Mouse (Mus musculus) G1E (cell line): ENCODE measurements around the gene Spats1. TPM values are rescaled to one million over a fixed set of nuclear protein-coding genes. Genes with fewer than 3 reads are reported as not detected.

Source experiments
- ATAC-seq: 2 replicates; pipeline ENCODE4 v1.8.0; 2016; ENCODE audit warnings: mild to moderate bottlenecking; ENCODE audit not compliant: insufficient number of reproducible peaks, poor library complexity, low FRiP score, severe bottlenecking; ENCODE audit errors: extremely low read depth
- DNase-seq: peaks from one replicate; pipeline ENCODE4 v3.0.0; 2012; ENCODE audit warnings: low spot score
- H3K27me3 ChIP-seq: 2 replicates; pipeline ENCODE4 v1.6.1; 2012; ENCODE audit warnings: mild to moderate bottlenecking, low read length, inconsistent platforms; ENCODE audit not compliant: insufficient read depth
- H3K36me3 ChIP-seq: replicated peaks from 2 replicates; pipeline ENCODE3; 2012; ENCODE audit warnings: mild to moderate bottlenecking, inconsistent platforms
- H3K4me1 ChIP-seq: 2 replicates; pipeline ENCODE4 v1.6.1; 2012; ENCODE audit warnings: low read depth, low read length, inconsistent platforms, mixed read lengths; ENCODE audit not compliant: insufficient read depth
- H3K4me3 ChIP-seq: 2 replicates; pipeline ENCODE4 v1.5.1; 2012; ENCODE audit warnings: low read depth, mild to moderate bottlenecking, inconsistent platforms, low read length, moderate library complexity, mixed read lengths
- H3K9me3 ChIP-seq: replicated peaks from 2 replicates; pipeline ENCODE4 v1.6.1; 2012; ENCODE audit warnings: inconsistent platforms
- CTCF ChIP-seq: IDR thresholded peaks from 2 replicates; pipeline ENCODE4 v1.5.1; 2012; ENCODE audit warnings: low read depth, low read length, inconsistent platforms, mixed read lengths
- GATA1 ChIP-seq: IDR thresholded peaks from 2 replicates; pipeline ENCODE4 v1.6.1; 2012; ENCODE audit warnings: borderline replicate concordance, low read length, inconsistent platforms, mixed read lengths
- GATA2 ChIP-seq: IDR thresholded peaks from 2 replicates; pipeline ENCODE4 v1.6.1; 2012; ENCODE audit warnings: low read depth, low read length, inconsistent platforms, borderline replicate concordance
- POLR2AphosphoS5 ChIP-seq: IDR thresholded peaks from 2 replicates; pipeline ENCODE4 v1.6.1; 2012; ENCODE audit warnings: low read depth, low read length, inconsistent platforms; ENCODE audit not compliant: insufficient replicate concordance
- TAL1 ChIP-seq: conservative IDR thresholded peaks from 2 replicates; pipeline ENCODE4 v1.6.1; 2012; ENCODE audit warnings: low read depth, low read length, inconsistent platforms, mixed read lengths
- polyA plus RNA-seq: library from polyadenylated mRNA; stranded (reverse); fragments of >175 nt; gene quantifications from 2 replicates; pipeline ENCODE4 v1.2.3, GENCODE M21; 2012
- total RNA-seq, 2 experiments: library from RNA; stranded (forward) in 1 of 2; stranded (reverse) in 1 of 2; fragments of 200-1000 nt in 1 of 2; fragments of >200 nt in 1 of 2; fragmentation: Nextera tagmentation in 1 of 2; gene quantifications; 2 replicates each; pipeline ENCODE4 v1.2.3; 2014 to 2017

The Spats1 gene
- total and polyA plus RNA-seq, 3 experiments: 0.11 TPM; not detected in 2

DNA sequence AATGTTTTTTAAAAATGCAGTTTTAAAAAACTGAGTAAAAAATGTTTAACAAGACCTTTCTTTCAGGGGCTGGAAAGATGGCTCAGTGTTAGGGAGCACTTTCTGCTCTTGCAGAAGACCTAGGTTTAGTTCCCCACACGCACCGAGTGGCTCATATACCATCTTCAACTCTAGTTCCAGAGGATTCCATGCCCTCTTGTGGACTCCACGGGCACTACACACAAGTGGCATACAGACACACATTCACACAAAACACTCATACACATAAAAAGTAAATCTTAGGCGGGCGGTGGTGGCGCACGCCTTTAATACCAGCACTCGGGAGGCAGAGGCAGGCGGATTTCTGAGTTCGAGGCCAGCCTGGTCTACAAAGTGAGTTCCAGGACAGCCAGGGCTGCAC, 68.9 kb downstream of the Spats1 start:
- peaks cover 90% of the 10 kb centered on the region for H3K36me3 ChIP-seq
- H3K4me1 ChIP-seq: no peaks in the 10 kb centered on the region; the same call in 1 of the 2 replicates
- H3K4me3 ChIP-seq: no peak overlapping the region
- H3K27me3 ChIP-seq: no peaks in the 10 kb centered on the region
- no peak for ATAC-seq
- H3K9me3 ChIP-seq: no peaks in the 10 kb centered on the region
- TF ChIP-seq GATA1 (no peak), GATA2 (no peak), POLR2AphosphoS5 (no peak), CTCF (no peak), TAL1 (no peak)
- DNase-seq: no peak

DNA sequence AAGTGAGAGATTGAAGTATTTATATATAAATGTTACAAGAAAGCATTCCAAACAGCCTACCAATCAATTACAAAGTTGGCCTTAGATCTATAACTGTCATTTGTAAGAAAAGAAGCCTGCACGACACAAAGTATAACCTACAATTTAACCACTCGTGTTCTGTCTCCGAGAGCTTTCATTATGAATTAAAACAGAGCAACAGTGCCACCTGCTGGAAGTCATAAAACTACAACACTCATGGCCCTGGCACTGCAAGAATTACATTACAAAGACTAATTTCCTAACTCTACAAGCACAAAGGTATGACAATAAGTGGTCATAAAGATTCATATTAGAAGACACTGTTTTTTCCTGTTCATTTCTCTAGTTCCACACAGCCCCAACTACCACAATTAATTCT, 72.0 kb downstream of the Spats1 start:
- TF ChIP-seq CTCF: no peak
- TF ChIP-seq POLR2AphosphoS5: no peak
- no peak for TF ChIP-seq GATA1
- no peak for TF ChIP-seq GATA2
- no peak for TF ChIP-seq TAL1
- Histone ChIP-seq H3K4me1 (no peaks in the 10 kb centered on the region; the same call in 1 of the 2 replicates), H3K27me3 (no peaks in the 10 kb centered on the region), H3K9me3 (no peaks in the 10 kb centered on the region), H3K4me3 (no peak overlapping the region), H3K36me3 (peaks cover 86% of the 10 kb centered on the region)
- DNase-seq (no peak), ATAC-seq (peak; percentile 45)

DNA sequence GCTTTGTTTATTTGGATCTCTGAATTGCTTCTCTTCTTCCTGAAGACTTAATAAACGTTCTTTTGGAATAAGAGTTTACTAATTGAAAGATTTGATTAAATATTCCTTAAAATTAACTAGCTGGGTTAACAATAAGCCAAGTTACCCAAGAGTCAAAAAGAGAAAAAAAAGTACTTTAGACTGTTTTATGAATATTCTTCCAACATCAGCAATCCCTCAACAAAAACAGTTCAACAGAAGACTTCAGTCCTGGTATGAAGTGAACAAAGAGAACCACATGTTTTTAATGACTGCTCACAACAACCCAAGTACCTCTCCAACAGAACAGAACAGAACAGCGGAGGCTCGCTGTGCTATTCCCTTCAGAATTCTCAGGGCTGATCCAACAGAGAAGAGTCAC, 72.6 kb downstream of the Spats1 start:
- H3K4me1 ChIP-seq: no peaks in the 10 kb centered on the region; the same call in 1 of the 2 replicates
- DNase-seq (no peak), ATAC-seq (no peak)
- peaks cover 88% of the 10 kb centered on the region for H3K36me3 ChIP-seq
- H3K4me3 ChIP-seq: no peak overlapping the region
- H3K9me3 ChIP-seq: no peaks in the 10 kb centered on the region
- no peaks in the 10 kb centered on the region for H3K27me3 ChIP-seq
- no peak for TF ChIP-seq GATA2
- TF ChIP-seq TAL1: no peak
- no peak for TF ChIP-seq GATA1
- no peak for TF ChIP-seq CTCF
- no peak for TF ChIP-seq POLR2AphosphoS5

DNA sequence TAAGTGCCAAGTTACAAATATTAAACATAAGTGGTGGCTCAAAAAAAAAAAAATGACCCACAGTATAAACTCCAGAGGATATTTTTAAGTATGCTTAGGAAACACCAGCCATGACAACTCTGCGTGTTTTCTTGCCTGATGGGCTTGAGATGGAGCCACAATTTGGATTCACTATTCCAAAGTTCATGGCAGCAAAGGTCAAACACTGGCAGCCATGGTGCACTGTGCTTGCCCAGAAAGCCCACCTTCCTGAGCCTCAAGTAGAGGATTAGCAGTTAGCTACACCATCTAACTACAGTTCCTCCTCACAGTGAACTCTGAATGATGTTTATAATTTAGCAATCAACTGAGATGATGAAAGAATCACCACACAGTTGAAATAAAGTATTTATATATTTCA, 73.1 kb downstream of the Spats1 start:
- Histone ChIP-seq H3K9me3 (no peaks in the 10 kb centered on the region), H3K36me3 (peaks cover 87% of the 10 kb centered on the region), H3K4me3 (no peak overlapping the region), H3K27me3 (no peaks in the 10 kb centered on the region), H3K4me1 (no peaks in the 10 kb centered on the region; the same call in 1 of the 2 replicates)
- no peak for TF ChIP-seq GATA2
- no peak for TF ChIP-seq POLR2AphosphoS5
- no peak for TF ChIP-seq CTCF
- no peak for TF ChIP-seq TAL1
- TF ChIP-seq GATA1: no peak
- ATAC-seq: no peak
- no peak for DNase-seq

DNA sequence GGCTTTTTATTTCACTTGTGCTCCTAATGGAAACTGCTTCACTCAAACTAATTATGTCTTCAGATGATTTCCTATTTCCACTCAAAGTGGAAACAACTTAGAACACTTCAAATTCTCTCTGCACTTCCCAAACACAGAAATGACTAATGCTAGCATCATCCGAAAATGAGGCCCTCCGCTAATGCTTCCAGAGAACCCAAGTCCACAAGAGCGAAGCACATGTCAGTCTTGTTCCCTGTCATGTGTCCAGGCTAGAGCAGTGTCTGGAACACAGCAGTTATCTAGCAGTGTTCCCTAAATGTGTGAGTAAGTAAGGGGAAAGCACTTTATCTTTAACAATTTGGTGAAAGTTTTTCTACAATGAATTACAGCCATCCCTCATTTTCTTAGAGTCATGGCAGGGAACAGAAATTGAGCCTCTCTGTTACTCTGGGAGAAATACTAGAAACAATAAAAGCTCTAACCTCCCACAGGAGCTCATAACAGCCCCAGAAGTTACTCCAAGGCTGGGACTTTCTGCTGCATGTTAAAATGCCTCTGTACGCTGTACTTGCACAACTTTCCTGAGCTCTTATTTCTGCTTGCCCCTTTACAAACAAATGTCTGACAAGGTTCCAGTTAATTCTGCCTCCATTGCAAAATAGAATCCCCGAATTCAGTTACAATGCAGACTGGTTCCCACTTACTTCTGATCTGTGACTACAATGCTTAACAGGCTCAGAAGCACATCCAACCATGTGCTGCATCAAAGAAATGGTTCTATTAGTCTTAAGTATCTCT, 73.9 kb downstream of the Spats1 start:
- Histone ChIP-seq H3K36me3 (peaks cover 86% of the 10 kb centered on the region), H3K4me3 (no peak overlapping the region), H3K27me3 (no peaks in the 10 kb centered on the region), H3K4me1 (peaks cover 4% of the 10 kb centered on the region; the same call in 1 of the 2 replicates), H3K9me3 (no peaks in the 10 kb centered on the region)
- no peak for TF ChIP-seq POLR2AphosphoS5
- no peak for TF ChIP-seq GATA2
- TF ChIP-seq GATA1: no peak
- TF ChIP-seq TAL1: no peak
- TF ChIP-seq CTCF: no peak
- ATAC-seq (no peak), DNase-seq (no peak)

DNA sequence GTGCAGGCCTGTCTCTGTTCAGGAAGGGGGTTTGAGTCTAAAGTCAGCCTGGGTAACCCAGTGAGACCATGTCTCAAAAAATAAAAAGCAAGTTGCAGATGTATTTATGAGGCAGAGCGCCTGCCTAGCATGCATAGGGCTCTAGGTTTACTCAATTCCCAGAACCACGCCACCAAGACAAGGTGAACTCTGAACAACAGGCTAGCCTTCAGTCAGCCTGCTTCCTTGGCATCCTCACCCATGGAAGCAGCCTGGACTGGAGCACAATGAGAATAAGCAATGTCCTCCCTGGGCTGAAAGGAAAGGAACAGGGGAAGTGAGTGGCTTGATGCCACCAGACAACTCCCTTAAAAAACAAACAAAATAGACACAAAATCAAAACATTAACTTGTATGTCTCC, 77.2 kb downstream of the Spats1 start:
- Histone ChIP-seq H3K9me3 (no peaks in the 10 kb centered on the region), H3K4me1 (peaks cover 9% of the 10 kb centered on the region; the same call in 1 of the 2 replicates), H3K36me3 (peaks cover 83% of the 10 kb centered on the region), H3K27me3 (no peaks in the 10 kb centered on the region), H3K4me3 (no peak overlapping the region)
- TF ChIP-seq CTCF (no peak), POLR2AphosphoS5 (no peak), GATA1 (no peak), TAL1 (no peak)
- ATAC-seq: no peak
- no peak for DNase-seq
